Mouse (Mus musculus) ES-E14 (cell line): ENCODE data around the gene Elob.

ENCODE experiments used
- CHD2 ChIP-seq: IDR thresholded peaks from 2 replicates; pipeline ENCODE4 v1.6.1; 2014; ENCODE audit warnings: mild to moderate bottlenecking, low read depth, low read length, inconsistent platforms
- MAFK ChIP-seq: IDR thresholded peaks from 2 replicates; pipeline ENCODE4 v1.6.1; 2014; ENCODE audit warnings: mild to moderate bottlenecking, low read depth, low read length, inconsistent platforms; ENCODE audit not compliant: insufficient read depth
- ZC3H11A ChIP-seq: IDR thresholded peaks from 2 replicates; pipeline ENCODE4 v1.6.1; 2012; ENCODE audit warnings: low read depth, mild to moderate bottlenecking, inconsistent platforms, low read length, borderline replicate concordance

DNA sequence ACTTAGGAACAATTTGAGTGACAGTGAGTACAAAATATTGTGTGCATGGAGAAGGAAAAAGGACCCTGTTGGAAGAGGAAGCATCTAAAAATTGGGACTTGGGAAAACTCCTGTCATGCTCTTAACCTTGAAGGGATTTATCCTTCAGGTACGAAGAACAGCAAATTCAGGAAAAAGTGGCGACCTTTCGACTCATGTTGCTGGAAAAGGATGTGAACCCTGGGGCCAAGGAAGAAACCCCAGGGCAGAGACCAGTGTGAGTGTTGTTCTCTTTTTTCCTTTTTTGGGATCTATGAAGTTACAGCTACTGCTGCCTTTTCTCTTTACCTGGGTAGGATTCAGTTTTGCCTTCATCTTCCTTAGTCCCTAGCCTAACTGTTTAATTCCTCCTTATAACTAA lies 21.0 kb downstream of the Elob start:
- TF ChIP-seq ZC3H11A (no peak), MAFK (no peak), CHD2 (no peak)
